Mouse (Mus musculus): ENCODE measurements around the gene Car2. TPM values are rescaled to one million over a fixed set of nuclear protein-coding genes. Genes with fewer than 3 reads are reported as not detected.

The Car2 gene
- 43.5 and 44.7 TPM in 2 replicates for polyA plus RNA-seq (2014; fragmentation: Nextera tagmentation; extraction: Ambion mirVana)

- DNase-seq (ENCODE audit: low spot score) (peak; percentile 70), ATAC-seq (ENCODE audit: low FRiP score) (peak; percentile 90)
- peak within 1 kb of the TSS; percentile 66 for H3K27ac ChIP-seq
- H3K4me2 ChIP-seq (replicated peaks), result peak within 1 kb of the TSS; percentile 87
- H3K27me3 ChIP-seq (ENCODE audit: control insufficient read depth, insufficient read depth, low read length), result peaks cover 4% of the 10 kb centered on the region
- H3K4me3 ChIP-seq (replicated peaks; ENCODE audit: low read length), result peak within 1 kb of the TSS; percentile 90
- H3K36me3 ChIP-seq (replicated peaks; ENCODE audit: control insufficient read depth, insufficient read depth), result no peaks in the 10 kb centered on the region
- H3K9me3 ChIP-seq (ENCODE audit: control insufficient read depth, low read length), result no peaks in the 10 kb centered on the region
- no peaks in the 10 kb centered on the region for H3K4me1 ChIP-seq (replicated peaks; ENCODE audit: control insufficient read depth, insufficient read depth, low read length)
- peak within 1 kb of the TSS; percentile 77 for H3K9ac ChIP-seq
- WGBS, result under 1% methylated on average over 93 of the region's 95 CpGs
Measured at GRCm38 (mm10) chr3:14886102-14887098, at the start of gene Car2. Gene Car2, plus strand, starts transcription at chr3:14886273.

GRCm38 (mm10) chr3:14838936-14839335 is 47.1 kb upstream of the Car2 start:
- no peak for ATAC-seq (ENCODE audit: low FRiP score)

GRCm38 (mm10) chr3:14839466-14840118 is 46.5 kb upstream of the Car2 start:
- 88% methylated on average over 3 of the region's 3 CpGs for WGBS
- Histone ChIP-seq H3K27ac (no peak overlapping the region), H3K4me2 (replicated peaks) (no peak overlapping the region), H3K9ac (no peak overlapping the region), H3K4me3 (replicated peaks; ENCODE audit: low read length) (no peak overlapping the region), H3K27me3 (ENCODE audit: control insufficient read depth, insufficient read depth, low read length) (no peaks in the 10 kb centered on the region), H3K9me3 (ENCODE audit: control insufficient read depth, low read length) (no peaks in the 10 kb centered on the region), H3K36me3 (replicated peaks; ENCODE audit: control insufficient read depth, insufficient read depth) (no peaks in the 10 kb centered on the region), H3K4me1 (replicated peaks; ENCODE audit: control insufficient read depth, insufficient read depth, low read length) (no peaks in the 10 kb centered on the region)
- no peak for ATAC-seq (ENCODE audit: low FRiP score)
- DNase-seq (ENCODE audit: low spot score), result no peak

More at GRCm38 (mm10) chr3:14838936-14839335, 47.1 kb upstream of the Car2 start:
- H3K27ac ChIP-seq, result no peak overlapping the region
- no peak overlapping the region for H3K9ac ChIP-seq
- H3K9me3 ChIP-seq (ENCODE audit: control insufficient read depth, low read length), result no peaks in the 10 kb centered on the region
- 96% methylated on average over 1 of the region's 1 CpGs for WGBS
- no peaks in the 10 kb centered on the region for H3K4me1 ChIP-seq (replicated peaks; ENCODE audit: control insufficient read depth, insufficient read depth, low read length)
- H3K27me3 ChIP-seq (ENCODE audit: control insufficient read depth, insufficient read depth, low read length), result no peaks in the 10 kb centered on the region
- H3K4me2 ChIP-seq (replicated peaks), result no peak overlapping the region
- no peak for DNase-seq (ENCODE audit: low spot score)
- no peaks in the 10 kb centered on the region for H3K36me3 ChIP-seq (replicated peaks; ENCODE audit: control insufficient read depth, insufficient read depth)
- no peak overlapping the region for H3K4me3 ChIP-seq (replicated peaks; ENCODE audit: low read length)

GRCm38 (mm10) chr3:14848587-14849254 is 37.4 kb upstream of the Car2 start:
- H3K36me3 ChIP-seq (replicated peaks; ENCODE audit: control insufficient read depth, insufficient read depth), result no peaks in the 10 kb centered on the region
- 90% methylated on average over 2 of the region's 2 CpGs for WGBS
- no peaks in the 10 kb centered on the region for H3K9me3 ChIP-seq (ENCODE audit: control insufficient read depth, low read length)
- H3K27ac ChIP-seq, result no peak overlapping the region
- H3K9ac ChIP-seq, result no peak overlapping the region
- no peaks in the 10 kb centered on the region for H3K4me1 ChIP-seq (replicated peaks; ENCODE audit: control insufficient read depth, insufficient read depth, low read length)
- H3K4me3 ChIP-seq (replicated peaks; ENCODE audit: low read length), result no peak overlapping the region
- no peak overlapping the region for H3K4me2 ChIP-seq (replicated peaks)
- DNase-seq (ENCODE audit: low spot score) (no peak), ATAC-seq (ENCODE audit: low FRiP score) (no peak)
- no peaks in the 10 kb centered on the region for H3K27me3 ChIP-seq (ENCODE audit: control insufficient read depth, insufficient read depth, low read length)

GRCm38 (mm10) chr3:14853966-14854365 is 32.1 kb upstream of the Car2 start:
- Histone ChIP-seq H3K9me3 (ENCODE audit: control insufficient read depth, low read length) (no peaks in the 10 kb centered on the region), H3K9ac (no peak overlapping the region), H3K27me3 (ENCODE audit: control insufficient read depth, insufficient read depth, low read length) (no peaks in the 10 kb centered on the region), H3K36me3 (replicated peaks; ENCODE audit: control insufficient read depth, insufficient read depth) (no peaks in the 10 kb centered on the region), H3K27ac (no peak overlapping the region), H3K4me2 (replicated peaks) (no peak overlapping the region), H3K4me3 (replicated peaks; ENCODE audit: low read length) (no peak overlapping the region), H3K4me1 (replicated peaks; ENCODE audit: control insufficient read depth, insufficient read depth, low read length) (no peaks in the 10 kb centered on the region)
- ATAC-seq (ENCODE audit: low FRiP score) (no peak), DNase-seq (ENCODE audit: low spot score) (no peak)
- WGBS, result 76% methylated on average over 5 of the region's 5 CpGs

GRCm38 (mm10) chr3:14854446-14854845 is 31.6 kb upstream of the Car2 start:
- Histone ChIP-seq H3K4me1 (replicated peaks; ENCODE audit: control insufficient read depth, insufficient read depth, low read length) (no peaks in the 10 kb centered on the region), H3K27me3 (ENCODE audit: control insufficient read depth, insufficient read depth, low read length) (no peaks in the 10 kb centered on the region), H3K36me3 (replicated peaks; ENCODE audit: control insufficient read depth, insufficient read depth) (no peaks in the 10 kb centered on the region), H3K4me2 (replicated peaks) (no peak overlapping the region), H3K9me3 (ENCODE audit: control insufficient read depth, low read length) (no peaks in the 10 kb centered on the region), H3K27ac (no peak overlapping the region), H3K9ac (no peak overlapping the region), H3K4me3 (replicated peaks; ENCODE audit: low read length) (no peak overlapping the region)
- DNase-seq (ENCODE audit: low spot score) (no peak), ATAC-seq (ENCODE audit: low FRiP score) (no peak)
- 71% methylated on average over 1 of the region's 1 CpGs for WGBS

- H3K27ac ChIP-seq, result no peak overlapping the region
- H3K9ac ChIP-seq, result no peak overlapping the region
- H3K9me3 ChIP-seq (ENCODE audit: control insufficient read depth, low read length), result no peaks in the 10 kb centered on the region
- H3K4me3 ChIP-seq (replicated peaks; ENCODE audit: low read length), result no peak overlapping the region
- ATAC-seq (ENCODE audit: low FRiP score), result no peak
- peaks cover 6% of the 10 kb centered on the region for H3K4me1 ChIP-seq (replicated peaks; ENCODE audit: control insufficient read depth, insufficient read depth, low read length)
- WGBS, result 89% methylated on average over 3 of the region's 3 CpGs
- H3K27me3 ChIP-seq (ENCODE audit: control insufficient read depth, insufficient read depth, low read length), result no peaks in the 10 kb centered on the region
- no peaks in the 10 kb centered on the region for H3K36me3 ChIP-seq (replicated peaks; ENCODE audit: control insufficient read depth, insufficient read depth)
- H3K4me2 ChIP-seq (replicated peaks), result no peak overlapping the region
- no peak for DNase-seq (ENCODE audit: low spot score)
Measured at GRCm38 (mm10) chr3:14857874-14858273, 28.2 kb upstream of the Car2 start.

GRCm38 (mm10) chr3:14860291-14860690 is 25.8 kb upstream of the Car2 start:
- Histone ChIP-seq H3K9me3 (ENCODE audit: control insufficient read depth, low read length) (no peaks in the 10 kb centered on the region), H3K36me3 (replicated peaks; ENCODE audit: control insufficient read depth, insufficient read depth) (no peaks in the 10 kb centered on the region), H3K4me2 (replicated peaks) (no peak overlapping the region), H3K4me3 (replicated peaks; ENCODE audit: low read length) (no peak overlapping the region), H3K9ac (no peak overlapping the region), H3K4me1 (replicated peaks; ENCODE audit: control insufficient read depth, insufficient read depth, low read length) (peaks cover 11% of the 10 kb centered on the region), H3K27ac (no peak overlapping the region), H3K27me3 (ENCODE audit: control insufficient read depth, insufficient read depth, low read length) (no peaks in the 10 kb centered on the region)
- WGBS, result 81% methylated on average over 3 of the region's 3 CpGs
- DNase-seq (ENCODE audit: low spot score) (no peak), ATAC-seq (ENCODE audit: low FRiP score) (no peak)

GRCm38 (mm10) chr3:14861165-14861564 is 24.9 kb upstream of the Car2 start:
- ATAC-seq (ENCODE audit: low FRiP score), result no peak
- H3K27ac ChIP-seq, result no peak overlapping the region
- no peaks in the 10 kb centered on the region for H3K9me3 ChIP-seq (ENCODE audit: control insufficient read depth, low read length)
- no peak overlapping the region for H3K4me2 ChIP-seq (replicated peaks)
- DNase-seq (ENCODE audit: low spot score), result no peak
- 98% methylated on average over 1 of the region's 1 CpGs for WGBS
- H3K4me3 ChIP-seq (replicated peaks; ENCODE audit: low read length), result no peak overlapping the region
- H3K4me1 ChIP-seq (replicated peaks; ENCODE audit: control insufficient read depth, insufficient read depth, low read length), result peaks cover 11% of the 10 kb centered on the region
- no peaks in the 10 kb centered on the region for H3K27me3 ChIP-seq (ENCODE audit: control insufficient read depth, insufficient read depth, low read length)
- H3K9ac ChIP-seq, result no peak overlapping the region
- no peaks in the 10 kb centered on the region for H3K36me3 ChIP-seq (replicated peaks; ENCODE audit: control insufficient read depth, insufficient read depth)

Data from hindbrain, embryonic 14.5 days (tissue).